Mouse (Mus musculus) ovary, postnatal 36 days (tissue): ENCODE measurements around the gene Klhl41.
A peak's percentile ranks its signal among the peaks of the same experiment; 100 is the strongest.
"Not testable (repeated sequence)": the region's sequence is repeated elsewhere in the genome, so short reads cannot be mapped to it uniquely, and the experiment has no call there.

ENCODE experiments used
- DNase-seq: peaks from one replicate; pipeline ENCODE4 v3.0.0; 2022; ENCODE audit warnings: low spot score, mixed read lengths

Klhl41 gene

GRCm38 (mm10) chr2:69669853-69670252 lies at the start of gene Klhl41:
Gene Klhl41, plus strand, starts transcription at chr2:69670120.
- DNase-seq: no peak

- peak; percentile 25 for DNase-seq
Observed at GRCm38 (mm10) chr2:69629215-69629614, 40.7 kb upstream of the Klhl41 start.

- no peak for DNase-seq
Observed at GRCm38 (mm10) chr2:69629914-69630313, 40.0 kb upstream of the Klhl41 start.

GRCm38 (mm10) chr2:69630792-69631191 lies 39.1 kb upstream of the Klhl41 start:
- no peak for DNase-seq

GRCm38 (mm10) chr2:69631449-69631848 lies 38.5 kb upstream of the Klhl41 start:
- DNase-seq: no peak

- peak; percentile 18 for DNase-seq
Observed at GRCm38 (mm10) chr2:69635064-69635701, 34.7 kb upstream of the Klhl41 start.

- DNase-seq: no peak
Observed at GRCm38 (mm10) chr2:69635807-69636206, 34.1 kb upstream of the Klhl41 start.

- DNase-seq: not testable (repeated sequence)
Observed at GRCm38 (mm10) chr2:69637989-69638388, 31.9 kb upstream of the Klhl41 start.

- DNase-seq: peak; percentile 15
Observed at GRCm38 (mm10) chr2:69640100-69640499, 29.8 kb upstream of the Klhl41 start.

- DNase-seq: no peak
Observed at GRCm38 (mm10) chr2:69644968-69645617, 24.8 kb upstream of the Klhl41 start.

- peak; percentile 90 for DNase-seq
Observed at GRCm38 (mm10) chr2:69646726-69647490, 23.0 kb upstream of the Klhl41 start, which contains the start of gene Bbs5. Gene Bbs5, plus strand, starts transcription at chr2:69647171.

- DNase-seq: no peak
Observed at GRCm38 (mm10) chr2:69649716-69650115, 20.2 kb upstream of the Klhl41 start.

- DNase-seq: no peak
Observed at GRCm38 (mm10) chr2:69659326-69659725, 10.6 kb upstream of the Klhl41 start.

- no peak for DNase-seq
Observed at GRCm38 (mm10) chr2:69663827-69664476, 6.0 kb upstream of the Klhl41 start.

GRCm38 (mm10) chr2:69667656-69668055 lies 2.3 kb upstream of the Klhl41 start:
- DNase-seq: no peak

GRCm38 (mm10) chr2:69668414-69668813 lies 1.5 kb upstream of the Klhl41 start:
- no peak for DNase-seq

- no peak for DNase-seq
Observed at GRCm38 (mm10) chr2:69673723-69674122, 3.8 kb downstream of the Klhl41 start.

GRCm38 (mm10) chr2:69675266-69675665 lies 5.3 kb downstream of the Klhl41 start:
- DNase-seq: no peak

GRCm38 (mm10) chr2:69676713-69677112 lies 6.8 kb downstream of the Klhl41 start:
- no peak for DNase-seq

GRCm38 (mm10) chr2:69677215-69677614 lies 7.3 kb downstream of the Klhl41 start:
- not testable (repeated sequence) for DNase-seq

GRCm38 (mm10) chr2:69679990-69680389 lies 10.1 kb downstream of the Klhl41 start:
- DNase-seq: no peak

- DNase-seq: no peak
Observed at GRCm38 (mm10) chr2:69681931-69682330, 12.0 kb downstream of the Klhl41 start.
